Mouse (Mus musculus) kidney, postnatal 0 days (tissue): ENCODE data around the gene Mrpl30. TPM values are rescaled to one million over a fixed set of nuclear protein-coding genes. Genes with fewer than 3 reads are reported as not detected.
A peak's percentile ranks its signal among the peaks of the same experiment; 100 is the strongest.

Source experiments
- ATAC-seq: fragments of 200-750 bp; cut with Nextera tagmentation; replicated peaks from 2 replicates; pipeline ENCODE4 v1.8.0; 2017; ENCODE audit warnings: low read depth, moderate number of reproducible peaks, moderate TSS enrichment, moderate library complexity; ENCODE audit not compliant: low FRiP score
- DNase-seq: peaks from one replicate; pipeline ENCODE4 v3.0.0-alpha.2; 2016; ENCODE audit warnings: low spot score
- H3K27ac ChIP-seq: fragments of 300-500 bp; sonication (generic); 2 replicates; pipeline ENCODE4 v1.5.1; 2014; ENCODE audit warnings: mild to moderate bottlenecking
- H3K27me3 ChIP-seq: fragments of 300-500 bp; sonication (generic); 2 replicates; pipeline ENCODE4 v1.6.1; 2014; ENCODE audit warnings: low read length, mixed read lengths; ENCODE audit not compliant: insufficient read depth
- H3K36me3 ChIP-seq: fragments of 300-500 bp; sonication (generic); 2 replicates; pipeline ENCODE4 v1.6.1; 2014; ENCODE audit warnings: low read length, mixed read lengths; ENCODE audit not compliant: insufficient read depth
- H3K4me1 ChIP-seq: fragments of 300-500 bp; sonication (generic); replicated peaks from 2 replicates; pipeline ENCODE4 v1.6.1; 2014; ENCODE audit warnings: antibody characterized with exemption, low read length, mixed read lengths; ENCODE audit not compliant: insufficient read depth
- H3K4me2 ChIP-seq: fragments of 300-500 bp; sonication (generic); 2 replicates; pipeline ENCODE4 v1.6.1; 2014; ENCODE audit warnings: mild to moderate bottlenecking, low read length, moderate library complexity, mixed read lengths
- H3K4me3 ChIP-seq: fragments of 300-500 bp; sonication (generic); replicated peaks from 2 replicates; pipeline ENCODE4 v1.5.1; 2014; ENCODE audit warnings: low read depth, low read length
- H3K9ac ChIP-seq: fragments of 300-500 bp; sonication (generic); 2 replicates; pipeline ENCODE4 v1.6.1; 2014; ENCODE audit warnings: low read depth, low read length
- H3K9me3 ChIP-seq: fragments of 300-500 bp; sonication (generic); replicated peaks from 2 replicates; pipeline ENCODE4 v1.6.1; 2016; ENCODE audit warnings: low read length, inconsistent platforms, mixed read lengths
- CTCF ChIP-seq: IDR thresholded peaks from 2 replicates; pipeline ENCODE4 v1.5.1; 2016; ENCODE audit warnings: antibody characterized with exemption, low read depth, mild to moderate bottlenecking, moderate library complexity
- WGBS: fragments of 180-500 bp; shearing (Covaris S2); extraction: QIAGEN DNeasy Blood & Tissue Kit; methylation state at CpG from one replicate; pipeline ENCODE4 v1.1.7; 2014; 5-methylcytosine and 5-hydroxymethylcytosine counted together
- polyA plus RNA-seq: library from polyadenylated mRNA; unstranded; fragments of >200 nt; fragmentation: Nextera tagmentation; extraction: Ambion mirVana; gene quantifications from 2 replicates; pipeline ENCODE4 v1.2.1, GENCODE M21; 2015

Mrpl30 gene
- polyA plus RNA-seq, 1 experiment from 2014 or later, result 316 TPM

DNA sequence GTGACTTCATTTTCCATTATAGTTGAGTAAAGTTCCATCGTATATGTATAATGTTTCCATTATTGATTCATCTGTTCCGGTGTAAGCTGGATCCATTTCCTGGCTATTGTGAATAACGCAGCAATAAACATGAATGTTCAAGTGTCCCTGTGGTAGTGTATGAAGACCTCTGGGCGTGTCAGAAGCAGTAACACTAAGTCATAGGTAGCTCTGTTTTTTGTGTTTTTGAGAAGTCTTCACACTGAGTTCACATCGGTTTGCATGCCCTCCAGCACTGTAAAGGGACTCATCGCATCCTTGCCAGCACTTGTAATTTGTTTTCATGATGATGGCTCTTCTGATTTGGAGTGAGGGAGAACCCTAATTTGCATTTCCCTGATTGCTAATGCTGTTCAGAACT lies 24.0 kb upstream of the Mrpl30 start, which contains the start of gene Tsga10:
Tsga10 (minus strand) TSS at position 144 of the 400 bp plus-strand sequence.
- H3K36me3 ChIP-seq, result no peaks in the 10 kb centered on the region
- H3K27me3 ChIP-seq, result no peaks in the 10 kb centered on the region
- ATAC-seq, result no peak
- H3K9me3 ChIP-seq, result no peaks in the 10 kb centered on the region
- TF ChIP-seq CTCF, result no peak
- H3K9ac ChIP-seq, result peak within 1 kb of the TSS; percentile 61
- WGBS, result 85% methylated on average over 6 of the region's 6 CpGs
- no peaks in the 10 kb centered on the region for H3K4me1 ChIP-seq
- no peak for DNase-seq
- H3K4me3 ChIP-seq, result peak within 1 kb of the TSS; percentile 59
- peak within 1 kb of the TSS; percentile 89 for H3K27ac ChIP-seq
- peak within 1 kb of the TSS; percentile 79 for H3K4me2 ChIP-seq

DNA sequence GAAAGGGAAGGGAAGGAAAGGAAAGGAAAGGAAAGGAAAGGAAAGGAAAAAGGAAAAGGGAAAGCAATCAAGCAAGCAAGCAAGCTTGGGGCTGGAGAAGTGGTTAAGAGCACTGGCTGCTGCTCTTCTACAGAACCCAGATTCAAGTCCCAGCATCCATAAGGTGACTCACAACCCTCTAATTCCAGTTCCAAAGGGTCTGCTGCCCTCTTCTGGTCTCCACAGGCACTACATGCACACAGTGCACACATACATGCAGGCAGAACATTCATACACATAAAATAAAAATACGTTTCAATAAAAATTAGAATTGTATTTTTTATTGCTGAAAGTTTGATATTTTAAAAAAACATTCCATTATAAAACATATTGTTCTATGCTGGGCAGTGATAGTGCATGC lies 23.2 kb upstream of the Mrpl30 start:
- no peak overlapping the region for H3K9ac ChIP-seq
- 81% methylated on average over 1 of the region's 1 CpGs for WGBS
- no peak overlapping the region for H3K4me2 ChIP-seq
- peaks cover 5% of the 10 kb centered on the region for H3K4me1 ChIP-seq
- H3K27me3 ChIP-seq, result no peaks in the 10 kb centered on the region
- no peaks in the 10 kb centered on the region for H3K9me3 ChIP-seq
- no peak overlapping the region for H3K27ac ChIP-seq
- ATAC-seq, result no peak
- DNase-seq, result peak; percentile 37
- H3K4me3 ChIP-seq, result no peak overlapping the region
- no peaks in the 10 kb centered on the region for H3K36me3 ChIP-seq
- peak; percentile 74 for TF ChIP-seq CTCF

DNA sequence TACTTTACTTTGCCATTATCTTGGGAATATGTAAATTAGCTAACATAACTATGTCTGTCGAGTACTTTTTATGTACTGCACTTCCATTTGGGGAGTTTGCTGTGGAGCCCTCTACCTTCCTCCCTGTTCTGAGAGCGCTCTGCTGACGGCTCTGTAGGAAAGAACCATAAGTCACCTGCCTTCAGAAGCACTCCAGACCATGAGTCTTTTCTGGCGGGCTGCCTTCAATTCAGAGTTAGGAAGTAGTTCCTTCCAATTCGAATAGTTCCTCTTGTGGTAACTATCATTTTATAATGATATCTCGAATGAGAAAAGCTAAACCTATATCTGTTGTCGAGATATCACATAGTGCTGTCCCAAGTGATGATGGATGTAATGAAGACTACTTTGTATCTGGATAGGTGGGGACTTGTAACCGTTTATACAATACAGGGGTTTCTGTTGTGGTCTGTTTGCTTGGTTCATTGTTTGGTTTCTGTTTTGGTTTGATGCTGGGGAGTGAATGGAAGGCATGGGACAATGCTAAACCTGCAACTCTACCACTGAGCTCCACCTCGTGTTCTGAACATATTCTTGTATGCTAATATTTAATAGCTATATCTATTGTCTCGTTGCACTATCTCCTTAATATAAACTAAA lies 22.5 kb upstream of the Mrpl30 start:
- peaks cover 5% of the 10 kb centered on the region for H3K4me1 ChIP-seq
- TF ChIP-seq CTCF, result no peak
- DNase-seq (no peak), ATAC-seq (no peak)
- no peaks in the 10 kb centered on the region for H3K9me3 ChIP-seq
- no peaks in the 10 kb centered on the region for H3K27me3 ChIP-seq
- H3K36me3 ChIP-seq, result no peaks in the 10 kb centered on the region
- 66% methylated on average over 10 of the region's 10 CpGs for WGBS
- H3K9ac ChIP-seq, result no peak overlapping the region
- no peak overlapping the region for H3K27ac ChIP-seq
- no peak overlapping the region for H3K4me2 ChIP-seq
- H3K4me3 ChIP-seq, result no peak overlapping the region

DNA sequence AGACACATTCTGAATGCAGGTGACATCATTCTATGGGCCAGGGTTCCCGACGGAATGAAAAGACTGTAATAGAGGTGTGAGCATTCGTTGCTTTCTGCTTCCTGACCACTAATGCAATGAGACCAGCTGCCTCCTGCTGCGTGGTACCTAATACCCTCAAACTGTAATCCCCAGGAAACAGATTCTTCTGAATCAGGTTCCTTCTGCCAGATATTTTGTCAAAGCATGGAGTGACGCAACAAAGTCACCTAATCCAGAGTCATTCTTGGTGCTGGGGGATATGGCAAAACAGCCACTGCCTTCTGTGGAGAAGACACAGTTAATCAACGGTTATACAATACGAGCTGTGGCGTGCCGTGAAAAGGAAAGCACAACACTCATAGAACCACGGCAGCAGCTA lies 21.6 kb upstream of the Mrpl30 start:
- DNase-seq, result no peak
- no peak overlapping the region for H3K9ac ChIP-seq
- 63% methylated on average over 10 of the region's 10 CpGs for WGBS
- ATAC-seq, result no peak
- no peaks in the 10 kb centered on the region for H3K36me3 ChIP-seq
- H3K27me3 ChIP-seq, result no peaks in the 10 kb centered on the region
- no peak overlapping the region for H3K27ac ChIP-seq
- H3K4me1 ChIP-seq, result peaks cover 5% of the 10 kb centered on the region
- H3K9me3 ChIP-seq, result no peaks in the 10 kb centered on the region
- no peak for TF ChIP-seq CTCF
- no peak overlapping the region for H3K4me2 ChIP-seq
- no peak overlapping the region for H3K4me3 ChIP-seq

DNA sequence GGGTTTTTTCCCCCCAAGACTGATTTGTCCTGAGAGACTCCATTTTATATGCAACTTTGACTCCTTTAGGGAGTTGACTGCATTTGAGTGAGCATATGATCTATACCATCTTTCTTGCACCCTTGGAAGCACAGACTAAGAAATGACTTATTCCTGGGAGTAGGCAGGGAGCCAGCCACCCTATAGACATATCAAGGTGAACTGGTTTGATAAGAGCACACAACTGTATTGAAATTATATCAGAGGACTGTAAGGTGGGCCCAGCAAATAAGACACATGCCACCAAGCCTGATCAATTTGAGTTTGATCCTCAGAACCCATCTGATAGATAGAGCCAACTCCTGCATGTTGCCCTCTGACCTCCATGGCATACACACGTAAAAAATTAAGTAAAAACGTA lies 20.9 kb upstream of the Mrpl30 start:
- H3K4me1 ChIP-seq, result peaks cover 5% of the 10 kb centered on the region
- no peak overlapping the region for H3K4me2 ChIP-seq
- ATAC-seq (no peak), DNase-seq (no peak)
- no peak overlapping the region for H3K27ac ChIP-seq
- 46% methylated on average over 2 of the region's 2 CpGs for WGBS
- H3K27me3 ChIP-seq, result no peaks in the 10 kb centered on the region
- no peaks in the 10 kb centered on the region for H3K36me3 ChIP-seq
- H3K4me3 ChIP-seq, result no peak overlapping the region
- TF ChIP-seq CTCF, result no peak
- no peak overlapping the region for H3K9ac ChIP-seq
- H3K9me3 ChIP-seq, result no peaks in the 10 kb centered on the region

DNA sequence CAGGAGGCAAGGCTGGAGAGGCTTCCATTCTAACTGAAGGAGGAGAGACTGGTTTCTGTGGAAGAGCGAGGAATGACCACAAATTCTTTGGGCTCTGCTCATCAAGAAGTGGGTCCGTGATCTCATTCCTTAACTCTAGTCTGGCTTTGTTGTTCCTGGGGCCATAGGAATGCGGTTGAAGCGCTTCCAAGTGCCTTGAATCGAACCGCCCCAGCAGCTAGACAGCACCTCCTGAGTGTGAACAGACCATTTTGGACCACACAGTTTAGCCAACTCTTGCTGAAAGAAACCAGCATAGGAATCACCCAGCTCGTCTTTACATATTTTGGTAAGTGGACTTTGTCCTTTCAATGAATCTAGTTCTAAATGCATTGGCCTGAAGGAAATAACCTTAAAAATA lies 18.6 kb upstream of the Mrpl30 start, which contains the start of gene Lipt1:
Lipt1 (plus strand) TSS at position 35 of the 400 bp plus-strand sequence.
- H3K4me3 ChIP-seq, result peak within 1 kb of the TSS; percentile 51
- H3K4me2 ChIP-seq, result peak within 1 kb of the TSS; percentile 69
- WGBS, result 8% methylated on average over 7 of the region's 7 CpGs
- peaks cover 12% of the 10 kb centered on the region for H3K36me3 ChIP-seq
- TF ChIP-seq CTCF, result no peak
- no peaks in the 10 kb centered on the region for H3K27me3 ChIP-seq
- peak; percentile 50 for ATAC-seq
- peaks cover 5% of the 10 kb centered on the region for H3K4me1 ChIP-seq
- peak within 1 kb of the TSS; percentile 85 for H3K27ac ChIP-seq
- no peak for DNase-seq
- H3K9ac ChIP-seq, result peak within 1 kb of the TSS; percentile 54
- no peaks in the 10 kb centered on the region for H3K9me3 ChIP-seq
